Mouse (Mus musculus): ENCODE results near the gene Olfr30. TPM values are rescaled to one million over a fixed set of nuclear protein-coding genes. Genes with fewer than 3 reads are reported as not detected.

The Olfr30 gene
- polyA plus RNA-seq, 1 experiment: not detected

- no peak within 1 kb of the TSS for H3K27ac ChIP-seq (ENCODE audit: insufficient read depth, low read length)
- H3K4me1 ChIP-seq (ENCODE audit: control insufficient read depth, insufficient read depth, insufficient read length): no peaks in the 10 kb centered on the region
- H3K27me3 ChIP-seq (ENCODE audit: control insufficient read depth, insufficient read depth, low read length): no peaks in the 10 kb centered on the region
- no peak for DNase-seq (ENCODE audit: low read depth in 1 of 2, low spot score in 2 of 2)
- H3K4me3 ChIP-seq (ENCODE audit: extremely low read depth, insufficient read depth, insufficient read length): no peak within 1 kb of the TSS
- TF ChIP-seq CTCF (IDR thresholded peaks at IDR 0.05; ENCODE audit: extremely low read depth, insufficient read depth, insufficient read length, insufficient replicate concordance) (no peak), POLR2A (IDR thresholded peaks at IDR 0.05; ENCODE audit: low read depth, low read length) (no peak)
- 93% methylated on average over 9 of the region's 9 CpGs for WGBS
- H3K36me3 ChIP-seq (ENCODE audit: control insufficient read depth, insufficient read depth, low read length): no peaks in the 10 kb centered on the region
These were observed 9.3 kb downstream of the Olfr30 start, which contains the start of gene Lypd9 for GRCm38 (mm10) chr11:58452759-58453158. Gene Lypd9 (minus strand): TSS chr11:58452923.

GRCm38 (mm10) chr11:58437866-58438265 lies 24.2 kb downstream of the Olfr30 start:
- Histone ChIP-seq H3K4me1 (ENCODE audit: control insufficient read depth, insufficient read depth, insufficient read length) (no peaks in the 10 kb centered on the region), H3K27ac (ENCODE audit: insufficient read depth, low read length) (no peak overlapping the region), H3K27me3 (ENCODE audit: control insufficient read depth, insufficient read depth, low read length) (no peaks in the 10 kb centered on the region), H3K4me3 (ENCODE audit: extremely low read depth, insufficient read depth, insufficient read length) (no peak overlapping the region), H3K36me3 (ENCODE audit: control insufficient read depth, insufficient read depth, low read length) (no peaks in the 10 kb centered on the region)
- TF ChIP-seq POLR2A (IDR thresholded peaks at IDR 0.05; ENCODE audit: low read depth, low read length): no peak
- no peak for TF ChIP-seq CTCF (IDR thresholded peaks at IDR 0.05; ENCODE audit: extremely low read depth, insufficient read depth, insufficient read length, insufficient replicate concordance)
- no peak for DNase-seq (ENCODE audit: low read depth in 1 of 2, low spot score in 2 of 2)
- 42% methylated on average over 5 of the region's 5 CpGs for WGBS

GRCm38 (mm10) chr11:58432259-58432658 lies 29.8 kb downstream of the Olfr30 start, which contains the start of gene Gm12253:
Gene Gm12253 (plus strand): TSS chr11:58432559.
- Histone ChIP-seq H3K36me3 (ENCODE audit: control insufficient read depth, insufficient read depth, low read length) (no peaks in the 10 kb centered on the region), H3K4me1 (ENCODE audit: control insufficient read depth, insufficient read depth, insufficient read length) (no peaks in the 10 kb centered on the region), H3K4me3 (ENCODE audit: extremely low read depth, insufficient read depth, insufficient read length) (no peak within 1 kb of the TSS), H3K27ac (ENCODE audit: insufficient read depth, low read length) (no peak within 1 kb of the TSS), H3K27me3 (ENCODE audit: control insufficient read depth, insufficient read depth, low read length) (no peaks in the 10 kb centered on the region)
- TF ChIP-seq POLR2A (IDR thresholded peaks at IDR 0.05; ENCODE audit: low read depth, low read length): no peak
- no peak for TF ChIP-seq CTCF (IDR thresholded peaks at IDR 0.05; ENCODE audit: extremely low read depth, insufficient read depth, insufficient read length, insufficient replicate concordance)
- DNase-seq (ENCODE audit: low read depth in 1 of 2, low spot score in 2 of 2): no peak
- whole genome bisulfite sequencing: 82% methylated on average over 3 of the region's 3 CpGs

- Histone ChIP-seq H3K4me1 (ENCODE audit: control insufficient read depth, insufficient read depth, insufficient read length) (no peaks in the 10 kb centered on the region), H3K4me3 (ENCODE audit: extremely low read depth, insufficient read depth, insufficient read length) (no peak within 1 kb of the TSS), H3K27me3 (ENCODE audit: control insufficient read depth, insufficient read depth, low read length) (no peaks in the 10 kb centered on the region), H3K27ac (ENCODE audit: insufficient read depth, low read length) (no peak within 1 kb of the TSS), H3K36me3 (ENCODE audit: control insufficient read depth, insufficient read depth, low read length) (no peaks in the 10 kb centered on the region)
- WGBS: 52% methylated on average over 1 of the region's 1 CpGs
- DNase-seq (ENCODE audit: low read depth in 1 of 2, low spot score in 2 of 2): no peak
- TF ChIP-seq POLR2A (IDR thresholded peaks at IDR 0.05; ENCODE audit: low read depth, low read length) (no peak), CTCF (IDR thresholded peaks at IDR 0.05; ENCODE audit: extremely low read depth, insufficient read depth, insufficient read length, insufficient replicate concordance) (no peak)
These were observed 41.3 kb downstream of the Olfr30 start, which contains the start of gene 1810065E05Rik for GRCm38 (mm10) chr11:58420815-58421214. Gene 1810065E05Rik (plus strand): TSS chr11:58421111.

GRCm38 (mm10) chr11:58418336-58418735 lies 43.7 kb downstream of the Olfr30 start:
- Histone ChIP-seq H3K27me3 (ENCODE audit: control insufficient read depth, insufficient read depth, low read length) (no peaks in the 10 kb centered on the region), H3K27ac (ENCODE audit: insufficient read depth, low read length) (no peak overlapping the region), H3K4me3 (ENCODE audit: extremely low read depth, insufficient read depth, insufficient read length) (no peak overlapping the region), H3K36me3 (ENCODE audit: control insufficient read depth, insufficient read depth, low read length) (no peaks in the 10 kb centered on the region), H3K4me1 (ENCODE audit: control insufficient read depth, insufficient read depth, insufficient read length) (no peaks in the 10 kb centered on the region)
- WGBS: 86% methylated on average over 3 of the region's 3 CpGs
- DNase-seq (ENCODE audit: low read depth in 1 of 2, low spot score in 2 of 2): no peak
- TF ChIP-seq CTCF (IDR thresholded peaks at IDR 0.05; ENCODE audit: extremely low read depth, insufficient read depth, insufficient read length, insufficient replicate concordance) (no peak), POLR2A (IDR thresholded peaks at IDR 0.05; ENCODE audit: low read depth, low read length) (no peak)

- no peaks in the 10 kb centered on the region for H3K27me3 ChIP-seq (ENCODE audit: control insufficient read depth, insufficient read depth, low read length)
- no peaks in the 10 kb centered on the region for H3K36me3 ChIP-seq (ENCODE audit: control insufficient read depth, insufficient read depth, low read length)
- H3K4me1 ChIP-seq (ENCODE audit: control insufficient read depth, insufficient read depth, insufficient read length): no peaks in the 10 kb centered on the region
- 83% methylated on average over 3 of the region's 3 CpGs for WGBS
- H3K4me3 ChIP-seq (ENCODE audit: extremely low read depth, insufficient read depth, insufficient read length): no peak overlapping the region
- H3K27ac ChIP-seq (ENCODE audit: insufficient read depth, low read length): no peak overlapping the region
- no peak for DNase-seq (ENCODE audit: low read depth in 1 of 2, low spot score in 2 of 2)
- no peak for TF ChIP-seq CTCF (IDR thresholded peaks at IDR 0.05; ENCODE audit: extremely low read depth, insufficient read depth, insufficient read length, insufficient replicate concordance)
- no peak for TF ChIP-seq POLR2A (IDR thresholded peaks at IDR 0.05; ENCODE audit: low read depth, low read length)
These were observed 54.0 kb downstream of the Olfr30 start for GRCm38 (mm10) chr11:58408066-58408465.

Other genes with a start within 250 kb of the Olfr30 start
- gene 4930438A08Rik, start 187.5 kb downstream of the Olfr30 start, polyA plus RNA-seq (2012; rRNA removed): 0.53 and 0.63 TPM in 2 replicates
- 17.6 and 23.7 TPM in 2 replicates for gene Zfp692, start 155.2 kb downstream of the Olfr30 start, polyA plus RNA-seq (2012; rRNA removed)
- 17.5 and 23.3 TPM in 2 replicates for gene Zfp672, start 131.9 kb downstream of the Olfr30 start, polyA plus RNA-seq (2012; rRNA removed)
- 16.0 and 16.3 TPM in 2 replicates for gene Sh3bp5l, start 131.5 kb downstream of the Olfr30 start, polyA plus RNA-seq (2012; rRNA removed)
- 0.35 and 0.41 TPM in 2 replicates for gene Lypd8, start 83.2 kb downstream of the Olfr30 start, polyA plus RNA-seq (2012; rRNA removed)
- gene 1810065E05Rik, start 41.2 kb downstream of the Olfr30 start, polyA plus RNA-seq (2012; rRNA removed): 0.08 TPM in 1 of 2 replicates, not detected in the other
- 0.08 and 0.11 TPM in 2 replicates for gene Gm12253, start 29.7 kb downstream of the Olfr30 start, polyA plus RNA-seq (2012; rRNA removed)
- gene Lypd9, start 9.3 kb downstream of the Olfr30 start, polyA plus RNA-seq (2012; rRNA removed): not detected in 2 replicates
- not detected in 2 replicates for gene Olfr332, start 30.3 kb upstream of the Olfr30 start, polyA plus RNA-seq (2012; rRNA removed)
- not detected in 2 replicates for gene Olfr331, start 40.3 kb upstream of the Olfr30 start, polyA plus RNA-seq (2012; rRNA removed)
- gene Olfr330, start 72.6 kb upstream of the Olfr30 start, polyA plus RNA-seq (2012; rRNA removed): not detected in 2 replicates
- 0.12 TPM in 1 of 2 replicates, not detected in the other for gene Olfr329-ps, start 84.2 kb upstream of the Olfr30 start, polyA plus RNA-seq (2012; rRNA removed)
- 0.08 TPM in 1 of 2 replicates, not detected in the other for gene Olfr328, start 93.4 kb upstream of the Olfr30 start, polyA plus RNA-seq (2012; rRNA removed)
- gene Olfr224, start 108.3 kb upstream of the Olfr30 start, polyA plus RNA-seq (2012; rRNA removed): not detected in 2 replicates
- not detected in 2 replicates for gene Olfr325, start 115.5 kb upstream of the Olfr30 start, polyA plus RNA-seq (2012; rRNA removed)
- gene Olfr324, start 132.8 kb upstream of the Olfr30 start, polyA plus RNA-seq (2012; rRNA removed): not detected in 2 replicates
- gene 2210407C18Rik, start 153.8 kb upstream of the Olfr30 start, polyA plus RNA-seq (2012; rRNA removed): not detected in 2 replicates
- gene Olfr323, start 168.2 kb upstream of the Olfr30 start, polyA plus RNA-seq (2012; rRNA removed): not detected in 2 replicates
- gene Trim58, start 178.2 kb upstream of the Olfr30 start, polyA plus RNA-seq (2012; rRNA removed): 4.6 and 8.9 TPM in 2 replicates
- gene Olfr322, start 196.5 kb upstream of the Olfr30 start, polyA plus RNA-seq (2012; rRNA removed): 0.21 TPM in 1 of 2 replicates, not detected in the other
- gene Olfr320, start 218.8 kb upstream of the Olfr30 start, polyA plus RNA-seq (2012; rRNA removed): not detected in 2 replicates
- gene Olfr319, start 236.9 kb upstream of the Olfr30 start, polyA plus RNA-seq (2012; rRNA removed): not detected in 2 replicates

All from spleen, adult 2 months (tissue).